Mouse (Mus musculus) cortical plate, adult 2 months (tissue): ENCODE data around the gene Tas1r2. TPM values are rescaled to one million over a fixed set of nuclear protein-coding genes. Genes with fewer than 3 reads are reported as not detected.

ENCODE experiments used
- H3K27ac ChIP-seq: fragments of 200-500 bp; 2 replicates; pipeline ENCODE4 v1.5.1; 2012; ENCODE audit warnings: low read length, control low read depth, inconsistent platforms; ENCODE audit not compliant: insufficient read depth
- H3K4me1 ChIP-seq: fragments of 200-500 bp; 2 replicates; pipeline ENCODE4 v1.6.1; 2011; ENCODE audit warnings: low read length; ENCODE audit not compliant: control insufficient read depth, insufficient read depth
- H3K4me3 ChIP-seq: fragments of 200-500 bp; 2 replicates; pipeline ENCODE4 v1.5.1; 2011; ENCODE audit warnings: mild to moderate bottlenecking, low read length, control low read depth; ENCODE audit not compliant: insufficient read depth
- CTCF ChIP-seq: fragments of 200-500 bp; IDR thresholded peaks from 2 replicates; pipeline ENCODE4 v1.5.1; 2011; ENCODE audit warnings: mild to moderate bottlenecking, control low read depth, low read length; ENCODE audit not compliant: insufficient read depth; ENCODE audit errors: extremely low read depth
- POLR2A ChIP-seq: fragments of 200-500 bp; IDR thresholded peaks from 2 replicates; pipeline ENCODE4 v1.6.1; 2011; ENCODE audit warnings: mild to moderate bottlenecking, low read length, control low read depth; ENCODE audit not compliant: insufficient read depth; ENCODE audit errors: extremely low read depth
- polyA plus RNA-seq: library from polyadenylated mRNA; depleted of rRNA; stranded (reverse); fragments of >200 nt; gene quantifications from 2 replicates; pipeline ENCODE4 v1.2.3, GENCODE M21; 2012; rRNA removed

Tas1r2 gene
- polyA plus RNA-seq, 1 experiment: not detected

DNA sequence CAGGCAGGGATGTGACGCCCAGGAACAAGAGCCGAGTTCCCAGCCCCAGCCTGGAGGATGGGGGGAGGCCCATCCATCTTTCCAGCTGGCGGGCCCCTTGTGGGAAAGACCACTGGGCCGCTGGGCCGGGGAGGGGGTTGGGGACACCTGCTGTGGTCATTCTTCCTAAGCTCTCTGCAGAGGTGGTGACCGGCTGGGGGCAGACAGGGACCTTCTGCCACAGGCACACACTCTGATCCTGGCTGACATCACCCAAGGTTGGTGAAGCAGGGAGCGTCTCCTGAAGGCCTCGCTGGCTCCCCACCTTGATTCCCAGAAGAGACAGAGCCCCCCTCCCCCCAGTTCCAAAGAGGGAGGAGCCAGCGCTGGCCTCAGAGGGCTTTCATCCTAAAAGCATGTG is 44.4 kb downstream of the Tas1r2 start:
- Histone ChIP-seq H3K4me1 (no peaks in the 10 kb centered on the region), H3K27ac (no peak overlapping the region), H3K4me3 (no peak overlapping the region)
- TF ChIP-seq POLR2A (no peak), CTCF (no peak)

DNA sequence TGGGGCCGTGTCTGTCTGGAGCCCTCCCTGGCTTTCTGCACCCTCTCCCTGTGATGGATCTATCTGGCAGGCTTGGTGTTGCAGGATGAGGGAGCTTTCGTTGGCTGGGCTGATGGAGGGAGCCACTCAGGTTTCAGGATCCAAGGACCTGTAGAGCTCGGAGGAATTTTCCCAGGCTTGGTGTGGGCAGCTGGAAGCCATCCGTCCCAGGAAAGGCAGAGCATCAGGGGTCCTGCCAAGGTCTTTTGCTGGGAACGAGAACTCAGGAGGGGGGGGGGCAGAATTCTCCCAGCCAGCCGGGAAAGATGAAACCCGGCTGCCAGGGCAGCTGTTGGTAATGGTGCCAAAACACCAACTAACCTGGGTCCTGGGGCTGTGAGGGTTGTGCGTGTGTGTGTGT is 45.3 kb downstream of the Tas1r2 start:
- no peak for TF ChIP-seq POLR2A
- no peak for TF ChIP-seq CTCF
- H3K4me1 ChIP-seq: no peaks in the 10 kb centered on the region
- H3K4me3 ChIP-seq: no peak overlapping the region
- H3K27ac ChIP-seq: no peak overlapping the region

DNA sequence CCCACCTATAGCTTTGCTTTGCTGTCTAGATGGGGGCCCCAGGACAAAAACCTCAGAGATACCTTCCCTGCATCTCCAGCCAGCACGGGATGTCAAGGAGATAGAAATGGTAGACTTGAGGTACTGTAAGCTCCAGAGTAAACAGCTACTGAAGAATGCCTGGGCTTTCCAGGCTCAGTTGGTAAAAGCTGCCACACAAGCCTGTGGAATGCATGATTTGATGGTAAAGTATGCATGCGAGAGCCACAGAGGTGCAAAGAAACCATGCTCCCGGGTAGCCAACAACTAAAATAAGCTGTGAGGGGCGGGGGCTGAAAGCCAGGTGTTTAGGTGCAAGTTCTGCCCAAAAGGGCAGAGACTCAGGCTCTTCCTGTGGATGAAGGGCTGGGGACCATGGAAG is 49.6 kb downstream of the Tas1r2 start:
- Histone ChIP-seq H3K27ac (no peak overlapping the region), H3K4me1 (no peaks in the 10 kb centered on the region), H3K4me3 (no peak overlapping the region)
- TF ChIP-seq POLR2A (no peak), CTCF (no peak)

DNA sequence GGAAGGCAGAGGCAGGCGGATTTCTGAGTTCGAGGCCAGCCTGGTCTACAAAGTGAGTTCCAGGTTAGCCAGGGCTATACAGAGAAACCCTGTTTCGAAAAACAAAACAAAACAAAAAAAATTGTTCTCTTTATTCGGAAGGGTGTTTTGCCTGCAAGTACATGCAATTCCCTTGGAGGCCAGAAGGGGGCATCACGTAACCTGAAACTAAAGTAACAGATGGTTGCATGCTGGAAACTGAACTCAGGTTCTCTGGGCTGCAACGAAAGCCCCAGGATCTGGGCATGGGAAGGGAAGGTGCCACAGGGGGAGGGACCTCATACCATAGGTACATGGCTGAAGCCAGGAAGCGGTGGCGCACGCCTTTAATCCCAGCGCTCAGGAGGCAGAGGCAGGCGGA is 50.1 kb downstream of the Tas1r2 start:
- no peak overlapping the region for H3K27ac ChIP-seq

DNA sequence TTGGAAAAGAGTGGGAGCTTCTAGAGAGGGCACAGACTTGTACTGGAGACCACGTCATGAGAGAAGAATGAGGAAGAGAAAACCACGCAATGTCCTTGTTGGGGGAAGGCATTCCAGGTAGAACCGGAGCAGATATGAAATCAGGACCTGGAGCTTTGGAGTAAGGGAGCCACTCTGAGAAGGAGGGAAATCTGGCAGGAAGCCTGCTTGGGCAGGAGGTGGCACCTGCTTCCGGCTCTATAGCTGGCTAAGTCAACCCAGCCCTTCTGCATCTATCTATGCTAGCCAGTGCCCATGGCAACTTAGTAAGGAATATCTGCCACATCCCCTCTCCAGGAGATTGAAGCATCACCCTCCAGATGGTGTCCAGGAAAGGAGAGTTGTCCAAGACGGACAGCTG is 52.6 kb downstream of the Tas1r2 start:
- H3K4me3 ChIP-seq: no peak overlapping the region
- TF ChIP-seq CTCF (no peak), POLR2A (no peak)

More for the DNA sequence above, 50.1 kb downstream of the Tas1r2 start:
- Histone ChIP-seq H3K4me1 (no peaks in the 10 kb centered on the region), H3K4me3 (no peak overlapping the region)
- TF ChIP-seq CTCF (no peak), POLR2A (no peak)

DNA sequence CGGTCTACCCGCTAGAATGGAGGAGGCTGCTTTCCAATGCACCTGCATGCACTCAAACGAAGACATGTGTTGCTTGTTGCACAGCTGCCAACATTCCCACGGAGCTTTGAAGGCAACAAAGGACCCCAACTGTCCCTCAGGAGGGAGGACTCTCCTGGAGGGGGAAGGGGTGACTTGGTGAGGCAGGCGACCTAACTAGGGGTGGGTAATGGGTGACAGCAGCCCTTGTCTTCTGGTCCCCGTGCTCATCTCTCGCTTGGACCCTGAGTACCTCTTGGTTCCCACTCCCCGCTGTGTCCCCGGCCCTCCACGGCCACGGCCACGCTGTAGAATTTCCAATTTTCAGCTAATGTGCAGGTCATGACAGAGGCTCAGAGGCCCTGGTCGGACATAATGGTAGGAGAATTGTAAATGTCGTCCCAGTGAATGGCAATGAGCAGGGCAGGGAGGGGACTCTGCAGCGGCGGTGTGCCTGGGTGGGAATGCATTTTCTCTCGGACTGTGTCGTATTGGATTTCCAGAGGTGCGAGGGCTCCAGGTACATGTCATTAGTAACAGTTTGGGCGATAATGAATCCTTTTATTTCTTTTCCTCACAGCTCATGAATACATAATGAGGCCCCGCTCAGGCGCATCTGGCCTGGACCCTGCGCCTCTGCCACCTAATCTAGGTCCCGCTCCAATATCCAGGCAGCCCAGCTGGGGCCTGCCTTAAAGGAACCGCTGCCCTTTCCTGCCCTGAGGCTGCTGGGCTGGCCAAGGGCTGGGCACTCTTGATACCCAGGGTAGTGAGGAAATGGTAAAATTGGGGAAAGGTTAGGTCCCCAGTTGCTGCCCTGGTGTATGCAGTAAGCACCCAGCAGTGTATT is 57.4 kb downstream of the Tas1r2 start:
- no peak overlapping the region for H3K4me3 ChIP-seq
- H3K4me1 ChIP-seq: no peaks in the 10 kb centered on the region
- TF ChIP-seq CTCF (no peak), POLR2A (no peak)
- H3K27ac ChIP-seq: no peak overlapping the region

More for the DNA sequence above, 52.6 kb downstream of the Tas1r2 start:
- no peak overlapping the region for H3K27ac ChIP-seq
- H3K4me1 ChIP-seq: no peaks in the 10 kb centered on the region

DNA sequence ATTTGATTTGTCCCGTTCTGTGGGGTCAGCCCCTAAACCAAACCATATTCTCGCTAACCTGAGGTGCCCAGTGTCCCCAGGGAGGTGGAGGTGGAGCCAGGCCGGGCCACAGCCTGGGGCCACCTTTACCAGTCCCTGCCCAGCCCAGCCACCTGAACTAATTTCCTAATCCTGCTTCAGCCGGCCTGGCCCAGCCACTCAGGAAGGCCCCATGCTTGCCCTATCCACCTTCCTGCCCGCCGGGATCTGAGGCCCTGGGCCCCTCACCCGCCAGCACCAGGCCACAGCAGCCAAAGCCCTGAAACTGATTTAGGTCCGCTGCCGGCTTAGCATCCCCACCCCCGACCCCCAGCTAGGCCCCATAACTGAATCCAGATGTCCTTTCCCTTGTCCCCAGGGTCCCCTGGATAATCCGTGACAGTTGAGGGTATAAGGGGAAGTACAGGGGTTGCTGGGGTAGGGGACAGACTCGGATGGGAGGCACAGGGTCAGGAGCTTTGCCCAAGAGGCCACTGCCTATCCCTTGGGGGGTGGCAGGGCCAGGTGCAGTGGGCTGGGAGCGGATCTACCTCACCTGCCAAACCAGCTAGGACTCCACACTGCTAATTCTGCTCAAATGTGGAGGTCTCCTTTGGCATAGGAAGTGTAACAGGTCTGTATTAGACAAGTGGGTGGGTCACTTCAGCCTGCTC is 62.0 kb downstream of the Tas1r2 start:
- Histone ChIP-seq H3K27ac (no peak overlapping the region), H3K4me1 (peaks cover 3% of the 10 kb centered on the region), H3K4me3 (no peak overlapping the region)
- no peak for TF ChIP-seq POLR2A
- TF ChIP-seq CTCF: no peak

DNA sequence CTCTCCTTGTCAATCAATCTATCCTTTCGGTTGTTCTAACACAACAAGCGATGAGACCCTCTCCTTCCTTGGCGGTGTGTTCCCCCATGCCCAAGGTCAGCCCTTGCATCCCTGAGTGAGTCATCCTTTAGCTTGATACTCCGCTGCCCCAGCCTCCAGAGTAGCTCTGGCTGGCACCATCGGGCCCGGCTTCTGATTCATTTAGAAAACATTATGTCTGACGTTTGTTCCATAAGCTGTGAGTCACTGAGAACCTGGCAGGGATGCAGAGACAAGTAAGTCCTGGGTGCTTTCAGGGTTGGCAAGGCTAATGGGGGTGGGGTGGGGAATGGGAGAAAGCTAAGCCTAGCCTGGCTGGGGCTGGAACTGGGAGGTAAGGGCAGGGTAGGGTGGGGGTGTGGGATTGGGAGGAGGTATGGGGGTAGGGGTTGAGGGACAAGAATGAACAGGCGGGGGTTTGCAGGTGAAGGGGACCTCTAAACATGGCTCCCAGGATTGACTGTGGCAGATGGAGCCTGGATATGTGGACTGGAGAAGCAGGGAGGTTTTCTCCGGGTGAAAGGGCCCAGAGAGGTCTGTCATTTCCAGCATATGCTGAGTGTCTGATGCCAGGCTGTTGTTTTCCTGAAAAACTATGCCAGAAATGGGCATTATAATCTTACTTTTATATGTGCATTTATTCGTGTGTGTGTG is 63.3 kb downstream of the Tas1r2 start:
- TF ChIP-seq POLR2A: no peak
- TF ChIP-seq CTCF: no peak
- peaks cover 3% of the 10 kb centered on the region for H3K4me1 ChIP-seq
- H3K27ac ChIP-seq: no peak overlapping the region
- H3K4me3 ChIP-seq: no peak overlapping the region

DNA sequence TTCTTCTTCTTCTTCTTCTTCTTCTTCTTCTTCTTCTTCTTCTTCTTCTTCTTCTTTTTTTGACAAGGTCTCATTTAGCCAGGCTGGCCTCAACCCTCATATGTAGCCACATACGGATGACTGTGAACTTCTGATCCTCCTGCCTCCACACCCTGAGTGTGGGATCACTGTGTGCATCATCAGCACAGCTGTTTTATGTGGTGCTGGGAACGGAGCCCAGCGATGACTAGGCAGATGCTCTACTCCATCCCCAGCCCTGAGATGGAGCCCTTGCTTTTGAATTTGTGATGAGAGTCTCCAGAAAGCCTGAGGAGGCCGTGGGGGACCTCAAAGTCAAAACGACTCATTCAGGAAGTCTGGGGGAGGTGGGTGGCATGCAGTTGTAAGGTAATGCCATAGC is 65.6 kb downstream of the Tas1r2 start:
- Histone ChIP-seq H3K4me3 (no peak overlapping the region), H3K27ac (no peak overlapping the region), H3K4me1 (peaks cover 3% of the 10 kb centered on the region)
- TF ChIP-seq CTCF (no peak), POLR2A (no peak)

Other genes starting within 250 kb of the Tas1r2 start
- 9.4 and 10.4 TPM in 2 replicates for gene Iffo2, start 123.0 kb upstream of the Tas1r2 start, polyA plus RNA-seq
- not detected in 2 replicates for gene Gm21969, start 50.4 kb upstream of the Tas1r2 start, polyA plus RNA-seq
- 20.6 and 22.8 TPM in 2 replicates for gene Aldh4a1, start 30.7 kb upstream of the Tas1r2 start, polyA plus RNA-seq
- not detected in 2 replicates for gene Pax7, start 180.0 kb downstream of the Tas1r2 start, polyA plus RNA-seq